Mouse (Mus musculus): ENCODE data around the gene Snx30.

- TF ChIP-seq GATA1 (IDR thresholded peaks at IDR 0.05; ENCODE audit: borderline replicate concordance, low read length) (no peak), FLI1 (IDR thresholded peaks at IDR 0.05; ENCODE audit: low read length) (no peak)
Observed at GRCm38 (mm10) chr4:59892731-59893130, 87.1 kb downstream of the Snx30 start.
